8 mouse cellular contexts compared by ENCODE assay signal in the genomic region with DNA sequence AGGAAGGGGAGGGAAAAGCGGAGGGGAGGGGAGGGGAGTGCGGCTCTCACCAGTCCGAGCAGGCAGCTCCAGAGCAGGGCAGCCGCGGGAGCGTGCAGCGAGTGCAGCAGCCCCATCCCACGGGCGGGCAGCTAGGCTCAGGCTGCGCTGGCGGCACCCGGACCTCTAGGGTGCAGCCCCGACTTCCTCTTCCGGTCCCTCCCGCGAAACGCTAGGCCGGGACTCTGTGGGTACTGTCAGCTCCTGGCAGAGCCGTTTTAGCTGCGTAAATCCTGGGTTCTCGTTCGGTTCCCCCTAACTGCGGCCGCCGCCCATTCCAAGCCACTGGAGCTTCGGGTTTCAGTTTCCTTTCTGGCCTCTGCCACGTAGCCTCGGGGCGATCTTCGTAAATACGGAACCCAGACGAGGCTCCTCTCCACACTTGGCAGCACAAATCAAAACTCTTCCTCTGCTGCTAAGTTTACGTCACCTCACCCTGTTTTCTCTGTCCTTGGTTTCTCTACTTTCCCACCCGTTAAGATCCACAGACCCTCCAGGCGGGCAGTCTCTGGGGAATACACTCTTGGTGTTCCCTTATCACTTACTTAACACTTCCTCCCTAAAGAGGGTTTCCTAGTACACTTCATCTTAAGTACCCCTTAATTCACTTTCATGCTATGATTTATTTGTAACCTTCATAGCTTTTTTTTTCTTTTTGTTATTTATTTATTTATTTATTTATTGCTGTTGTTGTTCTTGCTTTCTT. TPM values are rescaled to one million over a fixed set of nuclear protein-coding genes. Genes with fewer than 3 reads are reported as not detected.
A peak's percentile ranks its signal among the peaks of the same experiment; 100 is the strongest.
DNase-seq lines count a peak whose midpoint lies in the region; ATAC-seq lines count a peak whose summit lies in the region.

A gene (minus strand): TSS at position 339 of the 745 bp plus-strand sequence.

- H3K9ac ChIP-seq in hindbrain, embryonic 15.5 days: peak within 1 kb of the TSS; percentile 83

- peak; percentile 90 for DNase-seq in T-cell, adult 2 months (ENCODE audit: low spot score)
- peak; percentile 86 to 91 for DNase-seq in cerebellum, postnatal 36 days
- DNase-seq in frontal cortex, postnatal 36 days (ENCODE audit: low spot score in 2 of 2): peak; percentile 84 to 89
- peak; percentile 81 for DNase-seq in left cerebral cortex, adult 11 months (ENCODE audit: low spot score)
- DNase-seq in lung, postnatal 4 days: peak; percentile 92 to 97
- peak; percentile 77 for DNase-seq in retina, postnatal 7 days (ENCODE audit: low read depth, low spot score)
- peak; percentile 75 for DNase-seq in urinary bladder, adult 2 months (ENCODE audit: low spot score)

- peak within 1 kb of the TSS; percentile 75 for H3K4me2 ChIP-seq in hindbrain, embryonic 15.5 days

- no peaks in the 10 kb centered on the region for H3K27me3 ChIP-seq in hindbrain, embryonic 15.5 days

- peaks cover 13% of the 10 kb centered on the region for H3K4me1 ChIP-seq in hindbrain, embryonic 15.5 days (replicated peaks)

- no peaks in the 10 kb centered on the region for H3K9me3 ChIP-seq in hindbrain, embryonic 15.5 days

- ATAC-seq in hindbrain, embryonic 15.5 days (ENCODE audit: low FRiP score, low read depth): peak; percentile 100

- WGBS in hindbrain, embryonic 15.5 days: 0% methylated on average over 31 of the region's 35 CpGs

- peak within 1 kb of the TSS; percentile 82 for H3K4me3 ChIP-seq in hindbrain, embryonic 15.5 days

- H3K36me3 ChIP-seq in hindbrain, embryonic 15.5 days: 0 out of 2 replicates have a peak, but pooled peaks cover 4% of the 10 kb centered on the region

- peak within 1 kb of the TSS; percentile 98 for H3K27ac ChIP-seq in hindbrain, embryonic 15.5 days (replicated peaks)

RNA-seq across cellular contexts. Expression of the gene that starts here (rescaled TPM):
- 30.4 and 32.9 TPM in 2 replicates for polyA plus RNA-seq in hindbrain, embryonic 15.5 days (2015; fragmentation: Nextera tagmentation; extraction: Ambion mirVana)
- 53.6 and 58.1 TPM in 2 replicates for polyA plus RNA-seq in urinary bladder, adult 2 months (2012; rRNA removed)

Comparison
In these comparisons a context has a peak if more than half of its experiments do, and no peak if none do; other contexts are left out.
1. Peak in every context shown above with its lines: DNase-seq, ATAC-seq, H3K4me3 ChIP-seq and H3K27ac ChIP-seq.